Mouse (Mus musculus) G1E (cell line): Measurements from ENCODE around the gene Tgtp1.
"Not testable (repeated sequence)": the region's sequence is repeated elsewhere in the genome, so short reads cannot be mapped to it uniquely, and the experiment has no call there.

Experiments used
- CTCF ChIP-seq: IDR thresholded peaks from 2 replicates; pipeline ENCODE4 v1.5.1; 2012; ENCODE audit warnings: low read depth, low read length, inconsistent platforms, mixed read lengths
- POLR2AphosphoS5 ChIP-seq: IDR thresholded peaks from 2 replicates; pipeline ENCODE4 v1.6.1; 2012; ENCODE audit warnings: low read depth, low read length, inconsistent platforms; ENCODE audit not compliant: insufficient replicate concordance
- TAL1 ChIP-seq: conservative IDR thresholded peaks from 2 replicates; pipeline ENCODE4 v1.6.1; 2012; ENCODE audit warnings: low read depth, low read length, inconsistent platforms, mixed read lengths

DNA sequence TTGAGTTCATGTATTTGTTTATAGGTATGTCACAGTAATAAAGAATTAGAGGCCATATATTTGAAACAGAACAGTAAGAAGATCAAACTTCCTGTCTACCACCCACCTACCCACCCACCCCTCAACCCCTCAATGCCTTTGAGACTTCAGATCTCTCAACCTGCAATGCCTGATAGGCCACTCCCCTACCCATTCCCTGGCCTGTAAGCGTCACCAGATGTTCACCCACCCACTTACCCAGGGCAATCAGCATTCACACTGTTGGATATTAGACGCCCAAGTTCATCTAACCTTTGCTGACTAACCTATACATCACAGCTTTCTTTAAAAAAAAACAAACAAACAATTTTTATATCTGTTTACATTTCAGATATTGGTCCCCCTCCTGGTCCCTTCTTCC, 4.0 kb downstream of the Tgtp1 start:
- not testable (repeated sequence) for TF ChIP-seq CTCF, POLR2AphosphoS5, TAL1
